Mouse (Mus musculus) midbrain, embryonic 16.5 days (tissue): ENCODE data around the gene Cldn6. TPM values are rescaled to one million over a fixed set of nuclear protein-coding genes. Genes with fewer than 3 reads are reported as not detected.
A peak's percentile ranks its signal among the peaks of the same experiment; 100 is the strongest.

ENCODE experiments used
- ATAC-seq: fragments of 200-750 bp; cut with Nextera tagmentation; 2 replicates; pipeline ENCODE4 v1.8.0; 2017; ENCODE audit warnings: moderate TSS enrichment
- H3K27ac ChIP-seq: fragments of 300-500 bp; sonication (generic); 2 replicates; pipeline ENCODE4 v1.5.1; 2014; ENCODE audit warnings: mild to moderate bottlenecking, low read length, mixed read lengths
- H3K27me3 ChIP-seq: fragments of 300-500 bp; sonication (generic); 2 replicates; pipeline ENCODE4 v1.6.1; 2014; ENCODE audit warnings: low read depth, low read length, mixed read lengths; ENCODE audit not compliant: control insufficient read depth, insufficient read depth
- H3K36me3 ChIP-seq: fragments of 300-500 bp; sonication (generic); 2 replicates; pipeline ENCODE4 v1.6.1; 2014; ENCODE audit warnings: mild to moderate bottlenecking, low read length, moderate library complexity, mixed read lengths; ENCODE audit not compliant: control insufficient read depth, insufficient read depth
- H3K4me1 ChIP-seq: fragments of 300-500 bp; sonication (generic); 2 replicates; pipeline ENCODE4 v1.6.1; 2014; ENCODE audit warnings: mild to moderate bottlenecking, low read length, mixed read lengths; ENCODE audit not compliant: control insufficient read depth, insufficient read depth
- H3K4me2 ChIP-seq: fragments of 300-500 bp; sonication (generic); 2 replicates; pipeline ENCODE4 v1.6.1; 2014; ENCODE audit warnings: mild to moderate bottlenecking, low read length, mixed read lengths
- H3K4me3 ChIP-seq: fragments of 300-500 bp; sonication (generic); 2 replicates; pipeline ENCODE4 v1.5.1; 2014; ENCODE audit warnings: low read depth, mild to moderate bottlenecking, low read length, moderate library complexity, mixed read lengths
- H3K9ac ChIP-seq: fragments of 300-500 bp; sonication (generic); 2 replicates; pipeline ENCODE4 v1.6.1; 2014; ENCODE audit warnings: low read depth, low read length, mixed read lengths
- H3K9me3 ChIP-seq: fragments of 300-500 bp; sonication (generic); replicated peaks from 2 replicates; pipeline ENCODE4 v1.6.1; 2014; ENCODE audit warnings: mild to moderate bottlenecking, low read length, mixed read lengths; ENCODE audit not compliant: control insufficient read depth, poor library complexity, severe bottlenecking
- WGBS: fragments of 180-500 bp; shearing (Covaris S2); extraction: QIAGEN DNeasy Blood & Tissue Kit; methylation state at CpG from one replicate; pipeline ENCODE4 v1.1.7; 2014; 5-methylcytosine and 5-hydroxymethylcytosine counted together
- polyA plus RNA-seq: library from polyadenylated mRNA; unstranded; fragments of >200 nt; fragmentation: Nextera tagmentation; extraction: Ambion mirVana; gene quantifications from 2 replicates; pipeline ENCODE4 v1.2.1, GENCODE M21; 2015

The Cldn6 gene
- polyA plus RNA-seq, 1 experiment from 2014 or later, result 1.2 TPM

DNA sequence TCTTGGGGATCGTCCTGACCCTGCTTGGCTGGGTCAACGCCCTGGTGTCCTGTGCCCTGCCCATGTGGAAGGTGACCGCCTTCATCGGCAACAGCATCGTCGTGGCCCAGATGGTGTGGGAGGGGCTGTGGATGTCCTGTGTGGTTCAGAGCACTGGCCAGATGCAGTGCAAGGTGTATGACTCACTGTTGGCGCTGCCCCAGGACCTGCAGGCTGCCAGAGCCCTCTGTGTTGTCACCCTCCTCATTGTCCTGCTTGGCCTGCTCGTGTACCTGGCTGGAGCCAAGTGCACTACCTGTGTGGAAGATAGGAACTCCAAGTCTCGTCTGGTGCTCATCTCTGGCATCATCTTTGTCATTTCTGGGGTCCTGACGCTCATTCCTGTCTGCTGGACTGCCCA, 2.0 kb downstream of the Cldn6 start:
- Histone ChIP-seq H3K4me3 (no peak overlapping the region), H3K4me2 (no peak overlapping the region), H3K9ac (no peak overlapping the region), H3K4me1 (peaks cover 15% of the 10 kb centered on the region), H3K27ac (no peak overlapping the region), H3K9me3 (no peaks in the 10 kb centered on the region), H3K36me3 (no peaks in the 10 kb centered on the region), H3K27me3 (peaks cover 51% of the 10 kb centered on the region)
- ATAC-seq, result no peak
- 75% methylated on average over 10 of the region's 10 CpGs for WGBS

- Histone ChIP-seq H3K27me3 (peaks cover 47% of the 10 kb centered on the region), H3K4me3 (no peak overlapping the region), H3K4me2 (no peak overlapping the region), H3K4me1 (peaks cover 6% of the 10 kb centered on the region; the same call in 1 of the 2 replicates), H3K27ac (no peak overlapping the region), H3K36me3 (no peaks in the 10 kb centered on the region), H3K9me3 (no peaks in the 10 kb centered on the region), H3K9ac (no peak overlapping the region)
- no peak for ATAC-seq
- 62% methylated on average over 4 of the region's 4 CpGs for WGBS
Observed at GRCm38 (mm10) chr17:23682092-23682491, 3.0 kb downstream of the Cldn6 start.

DNA sequence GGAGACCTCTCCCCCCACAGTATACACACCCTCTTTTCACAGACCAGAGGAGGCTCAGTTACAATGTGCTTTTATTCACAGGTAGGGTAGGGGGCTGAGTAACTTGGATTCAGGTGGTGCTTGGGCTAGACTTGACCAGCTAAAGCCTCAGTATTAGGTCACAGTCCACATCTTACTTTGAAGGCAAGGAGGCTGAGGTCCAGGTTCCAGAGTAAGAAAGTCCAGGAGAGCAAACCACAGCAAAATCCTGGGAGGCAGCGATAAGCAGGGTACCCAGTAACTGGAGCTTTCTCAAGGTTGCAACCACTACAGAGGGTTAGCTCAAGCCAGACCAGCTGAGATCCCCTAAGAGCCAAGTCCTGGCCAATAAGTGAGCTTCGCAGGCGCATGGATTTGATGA, 3.5 kb downstream of the Cldn6 start:
- Histone ChIP-seq H3K4me3 (no peak overlapping the region), H3K4me1 (peaks cover 3% of the 10 kb centered on the region; the same call in 1 of the 2 replicates), H3K27ac (no peak overlapping the region), H3K9me3 (no peaks in the 10 kb centered on the region), H3K9ac (no peak overlapping the region), H3K4me2 (no peak overlapping the region), H3K27me3 (peaks cover 47% of the 10 kb centered on the region), H3K36me3 (no peaks in the 10 kb centered on the region)
- 73% methylated on average over 3 of the region's 3 CpGs for WGBS
- no peak for ATAC-seq

GRCm38 (mm10) chr17:23683226-23683625, 4.2 kb downstream of the Cldn6 start:
- H3K4me1 ChIP-seq, result no peaks in the 10 kb centered on the region

GRCm38 (mm10) chr17:23683856-23684672, 5.0 kb downstream of the Cldn6 start, which contains the start of gene Cldn9:
Gene Cldn9, minus strand, starts transcription at chr17:23684026.
- no peak within 1 kb of the TSS for H3K27ac ChIP-seq
- no peak within 1 kb of the TSS for H3K9ac ChIP-seq
- H3K4me2 ChIP-seq, result no peak within 1 kb of the TSS
- no peak within 1 kb of the TSS for H3K4me3 ChIP-seq
- no peak for ATAC-seq
- 19% methylated on average over 15 of the region's 15 CpGs for WGBS
- no peaks in the 10 kb centered on the region for H3K9me3 ChIP-seq
- no peaks in the 10 kb centered on the region for H3K36me3 ChIP-seq
- peaks cover 45% of the 10 kb centered on the region for H3K27me3 ChIP-seq
- H3K4me1 ChIP-seq, result no peaks in the 10 kb centered on the region

More at GRCm38 (mm10) chr17:23683226-23683625, 4.2 kb downstream of the Cldn6 start:
- ATAC-seq, result no peak
- Histone ChIP-seq H3K4me2 (no peak overlapping the region), H3K27me3 (peaks cover 47% of the 10 kb centered on the region), H3K36me3 (no peaks in the 10 kb centered on the region), H3K9me3 (no peaks in the 10 kb centered on the region), H3K9ac (no peak overlapping the region), H3K4me3 (no peak overlapping the region), H3K27ac (no peak overlapping the region)
- WGBS, result 28% methylated on average over 15 of the region's 15 CpGs

DNA sequence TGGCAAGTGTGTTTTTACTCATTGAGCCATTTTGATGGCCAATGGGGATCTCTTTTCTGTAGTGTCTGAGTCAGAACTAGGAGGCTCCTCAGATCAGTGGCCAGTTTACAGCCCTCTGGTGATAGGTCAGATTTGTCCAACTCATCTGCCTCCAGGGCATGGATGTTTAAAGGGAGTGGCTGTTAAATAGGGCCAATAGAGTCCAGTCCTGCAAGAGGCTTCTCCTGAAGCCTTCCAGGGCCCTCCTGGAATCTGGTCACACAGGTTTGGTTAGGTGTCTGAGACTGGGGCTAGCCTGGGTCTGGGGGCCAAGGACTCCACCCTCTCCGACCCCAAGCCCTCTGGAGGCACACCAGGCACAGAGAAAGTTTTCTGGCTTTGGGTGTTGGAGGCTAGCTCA, 15.4 kb downstream of the Cldn6 start:
- no peaks in the 10 kb centered on the region for H3K9me3 ChIP-seq
- no peak overlapping the region for H3K4me3 ChIP-seq
- 81% methylated on average over 1 of the region's 1 CpGs for WGBS
- H3K27me3 ChIP-seq, result peaks cover 17% of the 10 kb centered on the region
- H3K36me3 ChIP-seq, result no peaks in the 10 kb centered on the region
- no peak for ATAC-seq
- H3K27ac ChIP-seq, result no peak overlapping the region
- H3K4me1 ChIP-seq, result peaks cover 5% of the 10 kb centered on the region; the same call in 1 of the 2 replicates
- no peak overlapping the region for H3K9ac ChIP-seq
- no peak overlapping the region for H3K4me2 ChIP-seq

DNA sequence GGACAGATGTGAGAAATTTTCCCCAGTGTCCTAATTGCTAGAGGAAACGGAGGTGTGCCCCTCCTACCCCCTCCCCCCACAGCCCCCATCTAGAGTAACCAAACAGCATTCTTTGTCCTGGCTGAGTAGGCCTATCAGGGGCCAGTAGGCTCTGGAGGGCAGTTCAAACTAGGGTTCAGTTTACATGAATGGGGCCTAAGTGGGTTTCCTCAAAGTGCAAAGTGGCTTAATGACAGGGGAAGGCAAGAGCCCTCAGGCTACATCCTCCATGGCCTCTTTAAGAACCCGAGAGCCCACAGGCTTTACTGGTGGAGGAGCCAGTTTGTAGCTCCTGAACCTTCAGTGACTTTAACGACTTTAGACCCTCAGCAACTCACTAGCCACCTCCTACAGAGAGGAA, 16.8 kb downstream of the Cldn6 start:
- H3K4me2 ChIP-seq, result no peak overlapping the region
- H3K9me3 ChIP-seq, result no peaks in the 10 kb centered on the region
- H3K9ac ChIP-seq, result no peak overlapping the region
- H3K27me3 ChIP-seq, result peaks cover 17% of the 10 kb centered on the region
- ATAC-seq, result no peak
- H3K36me3 ChIP-seq, result no peaks in the 10 kb centered on the region
- WGBS, result 19% methylated on average over 3 of the region's 3 CpGs
- H3K4me1 ChIP-seq, result peaks cover 8% of the 10 kb centered on the region
- H3K27ac ChIP-seq, result no peak overlapping the region
- H3K4me3 ChIP-seq, result no peak overlapping the region

GRCm38 (mm10) chr17:23699131-23700077, 20.4 kb downstream of the Cldn6 start:
- WGBS, result under 1% methylated on average over 88 of the region's 101 CpGs
- H3K36me3 ChIP-seq, result no peaks in the 10 kb centered on the region
- peak overlapping the region; percentile 81 for H3K9ac ChIP-seq
- peak overlapping the region; percentile 97 for H3K4me2 ChIP-seq
- H3K4me1 ChIP-seq, result peaks cover 8% of the 10 kb centered on the region
- ATAC-seq, result peak; percentile 67
- no peaks in the 10 kb centered on the region for H3K9me3 ChIP-seq
- H3K27ac ChIP-seq, result peak overlapping the region; percentile 67
- peaks cover 17% of the 10 kb centered on the region for H3K27me3 ChIP-seq
- H3K4me3 ChIP-seq, result peak overlapping the region; percentile 81
